Mouse (Mus musculus) monocyte, adult 2 months (primary cell): ENCODE data around the gene Plcb1.
"Not testable (repeated sequence)": the region's sequence is repeated elsewhere in the genome, so short reads cannot be mapped to it uniquely, and the experiment has no call there.

ENCODE experiments used
- DNase-seq, 2 experiments: peaks; one replicate each; pipeline ENCODE4 v3.0.0; 2022; ENCODE audit warnings: low spot score in 2 of 2, low read depth in 1 of 2

The Plcb1 gene

DNA sequence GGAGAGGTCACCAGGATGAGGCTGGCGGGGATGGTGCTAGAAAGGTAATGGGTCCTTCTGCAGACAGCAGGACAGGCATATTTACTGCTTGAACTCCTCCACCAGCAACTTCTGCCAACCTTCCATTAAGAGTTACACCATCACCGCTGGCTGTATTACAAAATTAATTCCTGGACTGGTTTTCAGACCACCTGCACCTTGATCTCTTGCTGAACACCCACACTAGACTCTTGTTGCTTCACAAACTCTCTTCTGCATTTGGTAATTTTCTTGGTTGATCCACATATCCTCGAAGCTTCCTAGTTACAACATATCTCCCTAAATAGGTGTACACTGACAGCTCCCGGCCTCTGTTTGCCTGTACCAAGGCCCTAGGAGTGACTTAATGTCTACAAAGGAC, 170.6 kb downstream of the Plcb1 start:
- DNase-seq = no peak

- DNase-seq = no peak
These were observed 180.3 kb downstream of the Plcb1 start for GRCm38 (mm10) chr2:134966131-134966530.

GRCm38 (mm10) chr2:134968380-134968779, 182.5 kb downstream of the Plcb1 start:
- DNase-seq = no peak

DNA sequence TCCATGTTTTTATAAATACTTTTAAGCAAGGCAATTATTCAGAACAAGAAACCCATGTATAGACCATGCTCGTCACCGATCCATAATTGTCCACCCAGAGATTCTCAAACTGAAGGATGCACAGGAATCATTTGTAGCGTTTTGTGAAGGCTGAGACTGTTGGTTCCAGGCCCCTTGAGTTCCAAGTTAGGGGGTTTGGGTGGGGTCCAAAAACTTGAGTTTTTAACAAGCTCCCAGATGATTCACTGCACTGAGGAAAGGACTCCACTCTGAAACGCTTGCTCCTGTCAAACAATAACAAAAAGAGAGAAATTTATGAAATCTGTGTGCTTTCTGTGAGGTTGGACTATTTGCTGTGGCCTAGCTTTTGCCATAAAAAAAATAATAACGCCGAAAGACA, 186.5 kb downstream of the Plcb1 start:
- DNase-seq = no peak

GRCm38 (mm10) chr2:134974711-134975110, 188.8 kb downstream of the Plcb1 start:
- DNase-seq = no peak

GRCm38 (mm10) chr2:134976796-134977330, 191.0 kb downstream of the Plcb1 start:
- no peak for DNase-seq

DNA sequence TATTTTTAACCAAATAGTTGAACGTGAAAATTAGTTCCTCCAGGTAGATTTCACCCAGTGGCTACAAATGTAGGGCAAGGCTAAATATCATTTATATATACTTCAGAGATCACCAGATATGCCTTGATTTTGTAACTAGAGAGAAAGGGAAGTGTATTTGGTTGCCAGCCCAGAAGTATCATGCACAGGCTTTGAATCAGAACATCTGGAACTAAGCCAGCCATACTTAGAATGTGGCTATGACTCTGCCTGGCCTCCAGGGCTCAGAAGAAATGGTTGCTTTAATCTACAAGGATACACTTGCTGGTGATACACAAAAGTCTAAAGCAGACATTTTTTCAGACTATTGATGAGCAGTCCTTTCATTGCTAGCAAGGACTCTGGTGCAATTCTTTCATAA, 191.8 kb downstream of the Plcb1 start:
- no peak for DNase-seq

GRCm38 (mm10) chr2:134981394-134981793, 195.5 kb downstream of the Plcb1 start:
- no peak for DNase-seq

DNA sequence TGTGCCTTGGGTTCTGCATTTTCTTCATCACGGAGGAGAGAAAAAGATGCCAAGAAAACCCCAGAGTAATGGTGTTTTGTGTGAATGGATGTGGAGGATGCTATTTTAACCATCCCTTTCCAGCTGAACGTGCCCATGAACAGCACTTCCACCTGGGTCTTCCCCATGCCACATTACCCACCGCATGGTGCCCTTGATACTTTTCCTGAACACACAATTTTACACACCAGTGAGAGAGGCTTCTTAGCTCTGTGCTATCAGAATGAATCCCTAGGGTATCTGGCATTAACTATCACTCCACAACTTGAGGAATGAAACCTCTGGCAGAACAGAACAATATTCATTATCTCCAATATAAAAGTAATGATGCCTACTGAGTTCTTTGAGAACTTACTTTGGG, 199.0 kb downstream of the Plcb1 start:
- no peak for DNase-seq

- no peak for DNase-seq
These were observed 202.1 kb downstream of the Plcb1 start for GRCm38 (mm10) chr2:134987978-134988377.

DNA sequence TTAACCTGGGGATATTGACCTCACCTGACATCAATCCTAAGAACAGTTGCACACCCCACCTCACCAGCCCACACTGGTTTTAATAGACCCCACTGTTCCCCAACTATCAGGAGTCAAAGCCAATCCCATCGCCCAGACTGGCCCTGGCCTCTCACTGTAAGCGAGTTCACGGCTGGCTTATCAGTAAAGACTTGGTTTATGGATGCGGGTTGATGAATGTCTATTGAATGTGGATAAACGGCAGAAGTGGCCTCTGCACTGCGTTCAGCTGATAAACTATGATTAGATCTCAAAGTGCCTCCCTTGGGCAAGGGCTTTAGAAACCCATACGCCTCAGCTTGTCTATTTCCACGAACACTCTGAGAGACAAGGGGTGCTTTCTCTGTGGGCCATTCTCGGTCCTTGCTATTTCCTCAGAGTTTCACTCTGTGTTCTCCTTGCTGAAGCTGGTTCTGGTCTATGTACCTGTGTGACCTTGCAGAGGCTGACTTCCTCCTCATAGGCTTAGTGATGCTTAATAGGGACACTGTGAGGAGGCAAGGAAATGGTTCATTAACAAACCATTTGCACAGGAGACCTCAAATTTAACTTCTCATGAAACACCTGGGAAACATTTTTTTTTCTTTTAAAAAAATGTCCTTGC, 203.9 kb downstream of the Plcb1 start:
- no peak for DNase-seq

DNA sequence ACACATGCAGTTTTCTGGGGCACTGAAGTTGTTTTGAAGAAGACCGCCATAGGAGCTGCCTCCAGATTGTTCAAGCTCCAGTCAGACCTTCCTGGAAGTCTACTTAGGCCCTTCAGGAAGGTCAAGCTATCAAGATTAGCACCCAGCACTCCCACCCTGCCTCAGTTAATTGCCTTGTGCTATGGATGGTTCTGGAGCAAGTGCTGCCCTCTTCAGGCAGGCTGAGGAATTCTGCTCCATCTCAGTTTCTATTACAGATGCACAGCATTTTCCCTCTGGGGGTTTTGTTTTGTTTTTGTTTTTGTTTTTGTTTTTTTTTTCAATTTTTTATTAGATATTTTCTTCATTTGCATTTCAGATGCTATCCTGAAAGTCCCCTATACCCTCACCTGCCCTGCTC, 221.3 kb downstream of the Plcb1 start:
- DNase-seq = no peak

- not testable (repeated sequence) for DNase-seq
These were observed 222.0 kb downstream of the Plcb1 start for GRCm38 (mm10) chr2:135007885-135008284.

- DNase-seq = no peak
These were observed 224.5 kb downstream of the Plcb1 start for GRCm38 (mm10) chr2:135010371-135010770.

GRCm38 (mm10) chr2:135015501-135015900, 229.6 kb downstream of the Plcb1 start:
- DNase-seq = no peak

DNA sequence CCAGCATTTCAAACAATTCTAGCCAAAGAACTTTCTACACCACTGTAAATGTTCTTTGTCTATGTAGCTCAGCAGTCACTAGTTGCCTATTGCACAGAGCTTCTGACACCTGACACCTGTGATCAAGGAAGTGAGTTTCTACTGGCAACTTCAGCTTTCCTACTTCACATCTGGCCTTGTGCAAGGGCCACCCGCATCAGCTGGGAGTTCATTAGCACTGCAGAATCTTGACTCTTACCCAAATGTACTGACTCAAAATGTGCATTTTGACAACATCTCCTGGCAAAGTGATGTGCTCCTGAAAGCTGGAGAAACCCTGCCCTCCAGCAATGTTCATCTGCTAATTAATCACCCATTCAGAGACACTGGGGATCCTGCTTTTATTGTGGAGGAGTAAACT, 232.4 kb downstream of the Plcb1 start:
- DNase-seq = no peak

DNA sequence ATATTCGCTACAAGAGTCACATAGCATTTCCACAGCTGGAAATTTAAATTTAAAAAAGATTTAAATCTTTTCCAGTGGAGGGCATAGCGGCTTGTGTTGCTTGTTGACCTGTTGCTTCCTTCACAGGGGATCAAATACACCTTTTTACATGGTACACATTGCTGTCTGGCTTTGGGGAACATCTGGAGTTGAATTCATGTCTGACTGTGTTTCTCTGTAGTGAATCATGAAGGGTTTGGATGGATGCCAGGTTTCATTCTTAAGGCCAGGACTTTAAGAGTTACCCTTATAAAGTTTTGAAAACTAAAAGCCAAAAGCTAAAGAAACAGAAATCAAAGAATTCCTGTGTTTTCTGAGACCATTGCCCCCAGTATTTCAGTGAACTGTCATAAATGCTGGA, 232.8 kb downstream of the Plcb1 start:
- DNase-seq = no peak

DNA sequence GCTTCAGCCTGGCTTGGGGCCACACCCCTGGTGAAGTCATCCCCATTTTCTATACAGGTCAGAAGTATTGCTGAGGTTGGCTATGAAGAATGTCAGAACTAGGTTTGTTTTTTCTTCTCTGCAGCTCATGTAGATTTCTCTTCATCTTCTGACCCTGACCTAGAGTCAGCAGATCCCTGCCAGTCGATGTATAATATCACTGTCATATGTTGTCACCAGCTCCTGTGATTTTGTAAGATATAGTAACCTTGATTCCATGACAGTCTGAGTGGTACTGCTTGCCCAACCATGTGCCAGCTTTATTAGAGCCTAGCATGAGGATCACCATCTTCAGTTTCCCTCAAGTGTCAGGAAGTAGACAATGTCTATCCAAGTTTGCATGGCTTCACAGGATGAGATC, 233.7 kb downstream of the Plcb1 start:
- no peak for DNase-seq

DNA sequence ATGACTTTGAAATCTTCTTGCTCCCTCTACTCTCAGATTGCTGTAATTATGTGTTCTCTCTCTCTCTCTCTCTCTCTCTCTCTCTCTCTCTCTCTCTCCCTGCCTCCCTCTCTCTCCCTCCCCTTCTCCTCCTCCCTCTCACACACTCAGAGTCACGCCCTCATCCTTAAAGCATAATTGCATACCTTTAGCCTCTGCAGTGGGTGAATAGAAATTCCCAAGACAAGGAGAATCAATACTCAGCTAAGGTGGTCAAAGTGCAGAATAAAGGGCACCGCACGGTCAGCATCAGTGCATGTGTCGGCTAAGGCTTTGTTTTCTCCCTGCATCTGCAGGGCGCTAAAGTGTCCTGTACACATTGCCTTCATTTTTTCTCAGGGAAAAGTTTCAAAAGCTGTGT, 243.4 kb downstream of the Plcb1 start:
- no peak for DNase-seq

- DNase-seq = no peak
These were observed 243.8 kb downstream of the Plcb1 start for GRCm38 (mm10) chr2:135029700-135030099.

- no peak for DNase-seq
These were observed 249.9 kb downstream of the Plcb1 start for GRCm38 (mm10) chr2:135035640-135036260.

DNA sequence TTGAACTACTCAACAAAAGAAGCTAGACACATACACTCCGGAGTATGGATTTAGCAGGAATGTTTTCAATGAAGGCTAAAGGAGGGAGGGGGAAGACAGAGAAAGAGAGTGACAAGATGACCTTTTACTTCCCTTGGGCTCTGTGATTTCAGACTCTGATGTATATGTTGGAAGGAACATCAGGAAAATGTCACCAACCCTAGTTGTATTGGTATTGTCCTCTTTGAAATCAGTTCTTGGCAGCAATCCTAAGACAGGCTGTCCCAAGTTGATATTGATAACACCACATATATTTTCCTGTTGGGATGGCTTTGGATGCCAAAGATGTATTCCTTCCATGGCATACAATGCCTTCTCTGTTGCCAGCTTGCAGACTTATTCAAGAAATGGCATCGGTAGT, 262.9 kb downstream of the Plcb1 start:
- DNase-seq = no peak

DNA sequence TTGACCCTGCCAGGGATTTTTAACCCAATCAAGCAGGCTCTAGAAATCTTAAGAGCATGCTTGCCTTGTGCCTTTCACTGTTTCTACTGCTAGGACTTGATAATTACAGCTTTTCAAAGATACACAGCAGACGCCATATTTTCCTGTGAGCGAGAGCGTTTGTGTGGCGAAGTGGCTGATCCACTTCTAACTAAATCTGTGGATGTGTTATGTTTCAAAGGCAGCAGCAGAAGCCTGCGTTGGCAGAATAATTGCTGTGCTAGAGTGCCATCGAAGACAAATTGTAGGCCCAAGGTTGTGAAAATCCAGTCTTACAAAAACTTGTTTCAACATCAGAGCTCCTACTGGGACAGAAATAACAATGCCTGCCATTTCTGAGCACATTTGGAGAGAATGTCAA, 263.4 kb downstream of the Plcb1 start:
- DNase-seq = no peak
